Mouse (Mus musculus) bone marrow macrophage, adult 2 months (primary cell): ENCODE measurements at regions not wholly inside any gene's neighbourhood (a gene's known extent, or its start where the extent isn't known, plus 50 kb on each side); places are given as distances from the start of the nearest gene placed in this dataset.

Experiments used
- CTCF ChIP-seq: IDR thresholded peaks from 2 replicates; pipeline ENCODE4 v1.5.1; 2012; ENCODE audit warnings: low read depth, mild to moderate bottlenecking, low read length, moderate library complexity
- POLR2A ChIP-seq: IDR thresholded peaks from 2 replicates; pipeline ENCODE4 v1.6.1; 2012; ENCODE audit warnings: mild to moderate bottlenecking, low read depth, low read length, borderline replicate concordance

GRCm38 (mm10) chr12:32717129-32717921, 102.0 kb upstream of the Nampt start:
- TF ChIP-seq CTCF (no peak), POLR2A (no peak)
